Mouse (Mus musculus) embryonic facial prominence, embryonic 14.5 days (tissue): ENCODE results near the gene Twf2. TPM values are rescaled to one million over a fixed set of nuclear protein-coding genes. Genes with fewer than 3 reads are reported as not detected.
"Not testable (repeated sequence)": the region's sequence is repeated elsewhere in the genome, so short reads cannot be mapped to it uniquely, and the experiment has no call there.

Experiments
- ATAC-seq: fragments of 200-750 bp; cut with Nextera tagmentation; 2 replicates; pipeline ENCODE4 v1.8.0; 2017; ENCODE audit warnings: low read depth, moderate number of reproducible peaks, moderate TSS enrichment
- DNase-seq: peaks from one replicate; pipeline ENCODE4 v3.0.0-alpha.2; 2015; ENCODE audit warnings: low spot score
- H3K27ac ChIP-seq: fragments of 300-500 bp; sonication (generic); replicated peaks from 2 replicates; pipeline ENCODE4 v1.5.1; 2014; ENCODE audit warnings: low read depth, mild to moderate bottlenecking, low read length, moderate library complexity
- H3K27me3 ChIP-seq: fragments of 300-500 bp; sonication (generic); replicated peaks from 2 replicates; pipeline ENCODE4 v1.6.1; 2014; ENCODE audit warnings: low read length; ENCODE audit not compliant: control insufficient read depth, insufficient read depth
- H3K36me3 ChIP-seq: fragments of 300-500 bp; sonication (generic); 2 replicates; pipeline ENCODE4 v1.6.1; 2014; ENCODE audit warnings: low read length, mixed read lengths; ENCODE audit not compliant: control insufficient read depth, insufficient read depth
- H3K4me1 ChIP-seq: fragments of 300-500 bp; sonication (generic); 2 replicates; pipeline ENCODE4 v1.6.1; 2014; ENCODE audit warnings: antibody characterized with exemption, low read length; ENCODE audit not compliant: control insufficient read depth, insufficient read depth
- H3K4me2 ChIP-seq: fragments of 300-500 bp; sonication (generic); 2 replicates; pipeline ENCODE4 v1.6.1; 2014; ENCODE audit warnings: low read depth, mild to moderate bottlenecking, low read length, moderate library complexity, mixed read lengths
- H3K4me3 ChIP-seq: fragments of 300-500 bp; sonication (generic); 2 replicates; pipeline ENCODE4 v1.5.1; 2014; ENCODE audit warnings: low read depth, mild to moderate bottlenecking, low read length
- H3K9ac ChIP-seq: fragments of 300-500 bp; sonication (generic); 2 replicates; pipeline ENCODE4 v1.6.1; 2014; ENCODE audit warnings: low read depth, mild to moderate bottlenecking, low read length, moderate library complexity, mixed read lengths
- H3K9me3 ChIP-seq: fragments of 300-500 bp; sonication (generic); 2 replicates; pipeline ENCODE4 v1.6.1; 2016; ENCODE audit warnings: low read length; ENCODE audit not compliant: control insufficient read depth
- WGBS: fragments of 180-500 bp; shearing (Covaris S2); extraction: QIAGEN DNeasy Blood & Tissue Kit; methylation state at CpG from one replicate; pipeline ENCODE4 v1.1.7; 2014; 5-methylcytosine and 5-hydroxymethylcytosine counted together
- polyA plus RNA-seq: library from polyadenylated mRNA; unstranded; fragments of >200 nt; fragmentation: Nextera tagmentation; extraction: Ambion mirVana; gene quantifications from 2 replicates; pipeline ENCODE4 v1.2.1, GENCODE M21; 2014

Twf2 gene
- polyA plus RNA-seq, 1 experiment from 2014 or later, result 65.1 TPM

GRCm38 (mm10) chr9:106160426-106160825, 42.5 kb upstream of the Twf2 start:
- H3K9me3 ChIP-seq, result no peaks in the 10 kb centered on the region
- DNase-seq, result no peak

DNA sequence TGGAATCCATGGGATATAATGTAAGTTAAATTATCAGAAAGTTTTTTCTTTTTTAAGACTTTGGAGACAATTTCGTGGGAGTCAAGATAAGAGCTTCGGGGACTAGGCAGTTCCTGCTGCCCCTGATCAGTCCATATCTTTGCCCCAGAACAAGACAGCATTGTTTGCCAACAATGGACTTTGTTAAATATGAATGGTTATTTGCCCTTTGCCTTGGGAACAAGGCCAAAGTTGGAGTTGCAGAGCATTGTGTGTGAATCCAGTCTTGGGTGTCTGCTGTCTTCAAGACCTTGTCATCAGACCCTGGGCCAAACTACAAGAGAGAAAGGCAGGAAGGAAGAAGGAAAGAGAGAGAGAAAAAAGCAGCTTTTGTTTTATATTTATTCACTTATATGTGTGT, 36.2 kb upstream of the Twf2 start:
- no peaks in the 10 kb centered on the region for H3K9me3 ChIP-seq
- H3K9ac ChIP-seq, result no peak overlapping the region
- H3K4me3 ChIP-seq, result no peak overlapping the region
- no peaks in the 10 kb centered on the region for H3K27me3 ChIP-seq
- H3K36me3 ChIP-seq, result no peaks in the 10 kb centered on the region
- WGBS, result 88% methylated on average over 2 of the region's 2 CpGs
- H3K4me2 ChIP-seq, result no peak overlapping the region
- no peaks in the 10 kb centered on the region; the same call in 1 of the 2 replicates for H3K4me1 ChIP-seq
- ATAC-seq, result no peak
- DNase-seq, result no peak
- H3K27ac ChIP-seq, result no peak overlapping the region

More at GRCm38 (mm10) chr9:106160426-106160825, 42.5 kb upstream of the Twf2 start:
- Histone ChIP-seq H3K27ac (peak overlapping the region; percentile 92), H3K4me3 (peak overlapping the region; percentile 52), H3K4me2 (peak overlapping the region; percentile 55), H3K4me1 (no peaks in the 10 kb centered on the region), H3K36me3 (no peaks in the 10 kb centered on the region), H3K9ac (peak overlapping the region; percentile 74), H3K27me3 (no peaks in the 10 kb centered on the region)
- 42% methylated on average over 5 of the region's 5 CpGs for WGBS
- ATAC-seq, result no peak

DNA sequence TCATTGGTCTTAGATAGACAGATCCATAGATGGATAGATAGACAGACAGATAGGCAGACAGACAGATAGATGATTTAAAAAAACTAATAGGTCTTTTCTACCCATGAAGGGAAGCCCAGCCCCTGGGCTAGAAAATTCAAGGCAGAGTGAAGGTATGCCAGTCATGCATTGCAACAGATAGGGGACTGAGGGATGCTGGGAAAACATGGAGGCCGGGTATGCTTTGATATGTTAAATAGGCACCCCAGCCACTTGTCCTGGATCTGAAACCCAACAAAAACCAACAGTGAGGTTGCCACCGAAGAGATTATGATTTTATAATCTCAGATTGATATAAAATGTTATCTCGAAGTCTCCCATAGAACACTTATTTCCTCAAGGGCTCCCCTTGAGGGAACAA, 35.7 kb upstream of the Twf2 start:
- H3K27me3 ChIP-seq, result no peaks in the 10 kb centered on the region
- H3K9ac ChIP-seq, result no peak overlapping the region
- no peak overlapping the region for H3K27ac ChIP-seq
- no peaks in the 10 kb centered on the region for H3K36me3 ChIP-seq
- no peaks in the 10 kb centered on the region; the same call in 1 of the 2 replicates for H3K4me1 ChIP-seq
- no peak overlapping the region for H3K4me3 ChIP-seq
- 82% methylated on average over 3 of the region's 3 CpGs for WGBS
- no peaks in the 10 kb centered on the region for H3K9me3 ChIP-seq
- ATAC-seq (no peak), DNase-seq (no peak)
- H3K4me2 ChIP-seq, result no peak overlapping the region

DNA sequence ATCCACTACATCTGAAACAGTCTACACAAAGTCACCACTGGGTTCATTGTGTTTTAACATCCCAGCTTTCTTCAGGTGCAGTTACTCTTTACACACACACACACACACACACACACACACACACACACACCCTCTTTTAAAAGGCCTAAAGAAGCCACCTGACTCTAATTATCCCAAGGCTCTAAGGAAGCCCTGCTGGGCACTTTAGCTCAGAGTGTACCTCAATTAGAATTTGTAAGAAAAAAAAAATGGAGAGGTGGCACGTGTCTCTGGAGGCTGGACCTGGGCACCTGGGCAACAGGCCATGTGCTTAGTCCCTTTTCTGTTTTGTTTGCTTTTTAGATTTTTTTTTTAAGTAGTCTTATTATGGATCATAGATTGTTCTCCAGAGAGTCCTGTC, 35.2 kb upstream of the Twf2 start:
- H3K4me2 ChIP-seq, result no peak overlapping the region
- H3K4me3 ChIP-seq, result no peak overlapping the region
- no peak for DNase-seq
- no peaks in the 10 kb centered on the region for H3K36me3 ChIP-seq
- H3K9ac ChIP-seq, result no peak overlapping the region
- ATAC-seq, result no peak
- H3K4me1 ChIP-seq, result peaks cover 2% of the 10 kb centered on the region; the same call in 1 of the 2 replicates
- WGBS, result 43% methylated on average over 1 of the region's 1 CpGs
- H3K9me3 ChIP-seq, result no peaks in the 10 kb centered on the region
- H3K27me3 ChIP-seq, result no peaks in the 10 kb centered on the region
- H3K27ac ChIP-seq, result no peak overlapping the region

GRCm38 (mm10) chr9:106169006-106169405, 33.9 kb upstream of the Twf2 start:
- H3K4me3 ChIP-seq, H3K27ac ChIP-seq, H3K9ac ChIP-seq, DNase-seq, H3K9me3 ChIP-seq, ATAC-seq, H3K4me2 ChIP-seq, H3K27me3 ChIP-seq, H3K36me3 ChIP-seq: not testable (repeated sequence)
- WGBS, result 71% methylated on average over 1 of the region's 1 CpGs
- H3K4me1 ChIP-seq, result peaks cover 15% of the 10 kb centered on the region

- ATAC-seq (no peak), DNase-seq (no peak)
- peaks cover 23% of the 10 kb centered on the region for H3K4me1 ChIP-seq
- WGBS, result 33% methylated on average over 6 of the region's 6 CpGs
- H3K9me3 ChIP-seq, result no peaks in the 10 kb centered on the region
- H3K27ac ChIP-seq, result no peak overlapping the region
- H3K4me2 ChIP-seq, result peak overlapping the region; percentile 81
- no peak overlapping the region for H3K9ac ChIP-seq
- H3K36me3 ChIP-seq, result no peaks in the 10 kb centered on the region
- no peaks in the 10 kb centered on the region for H3K27me3 ChIP-seq
- peak overlapping the region; percentile 73; the same call in 1 of the 2 replicates for H3K4me3 ChIP-seq
These were observed 33.0 kb upstream of the Twf2 start for GRCm38 (mm10) chr9:106169917-106170316.

DNA sequence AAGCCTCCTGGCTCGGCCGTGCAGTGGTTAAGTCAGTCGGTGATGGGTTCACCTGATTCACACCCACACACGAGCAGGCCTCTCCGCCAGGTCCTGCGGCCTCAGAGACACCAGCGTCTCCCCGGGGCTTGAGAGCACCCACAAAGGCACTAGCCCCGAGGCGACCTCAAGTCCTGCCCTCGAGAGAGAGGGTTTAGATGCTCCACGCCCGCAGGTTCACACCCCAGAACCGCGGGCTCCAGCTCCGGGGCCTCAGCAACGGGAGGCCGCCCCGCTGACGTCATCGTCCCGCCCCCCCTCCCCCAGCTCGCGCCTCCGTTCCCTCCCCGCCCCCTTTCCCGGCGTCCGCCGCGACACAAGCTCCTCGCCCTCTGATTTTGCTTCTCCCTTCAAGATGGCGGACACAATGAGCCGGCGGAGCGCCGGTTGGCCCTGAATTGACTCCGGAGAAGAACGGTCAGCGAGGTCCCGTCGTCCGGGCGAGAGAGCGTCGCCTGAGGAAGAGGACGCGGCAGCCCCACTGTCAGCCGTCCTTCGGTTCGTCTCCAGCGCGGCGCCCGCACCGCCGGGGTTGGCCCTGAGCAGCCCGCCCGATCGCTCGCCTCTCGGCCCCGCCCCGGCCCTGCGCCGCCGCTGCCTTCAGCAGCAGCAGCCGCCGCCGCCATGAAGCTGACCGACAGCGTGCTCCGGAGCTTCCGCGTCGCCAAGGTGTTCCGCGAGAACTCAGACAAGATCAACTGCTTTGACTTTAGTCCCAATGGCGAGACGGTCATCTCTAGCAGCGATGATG, 32.2 kb upstream of the Twf2 start, which contains the start of gene Wdr82:
Wdr82 (plus strand) TSS at position 373 of the 790 bp plus-strand sequence.
- no peaks in the 10 kb centered on the region for H3K27me3 ChIP-seq
- peak within 1 kb of the TSS; percentile 92 for H3K9ac ChIP-seq
- peak; percentile 93 for ATAC-seq
- DNase-seq, result peak; percentile 95
- peak within 1 kb of the TSS; percentile 96 for H3K27ac ChIP-seq
- H3K4me3 ChIP-seq, result peak within 1 kb of the TSS; percentile 73
- peak within 1 kb of the TSS; percentile 81 for H3K4me2 ChIP-seq
- peaks cover 27% of the 10 kb centered on the region for H3K4me1 ChIP-seq
- H3K36me3 ChIP-seq, result no peaks in the 10 kb centered on the region
- no peaks in the 10 kb centered on the region for H3K9me3 ChIP-seq
- WGBS, result under 1% methylated on average over 48 of the region's 81 CpGs

GRCm38 (mm10) chr9:106171346-106172158, 31.4 kb upstream of the Twf2 start:
- peaks cover 27% of the 10 kb centered on the region for H3K4me1 ChIP-seq
- ATAC-seq, result peak; percentile 42
- peak overlapping the region; percentile 96 for H3K27ac ChIP-seq
- H3K4me2 ChIP-seq, result peak overlapping the region; percentile 61
- 1% methylated on average over 29 of the region's 30 CpGs for WGBS
- peaks cover 5% of the 10 kb centered on the region; the same call in 1 of the 2 replicates for H3K36me3 ChIP-seq
- H3K27me3 ChIP-seq, result no peaks in the 10 kb centered on the region
- no peaks in the 10 kb centered on the region for H3K9me3 ChIP-seq
- peak overlapping the region; percentile 73 for H3K4me3 ChIP-seq
- DNase-seq, result peak; percentile 70
- H3K9ac ChIP-seq, result peak overlapping the region; percentile 92
